Mouse (Mus musculus) fat pad, adult 2 months (tissue): ENCODE measurements around the gene Cypt15.
"Not testable (repeated sequence)": the region's sequence is repeated elsewhere in the genome, so short reads cannot be mapped to it uniquely, and the experiment has no call there.

Source experiments
- DNase-seq: peaks from one replicate; pipeline ENCODE4 v3.0.0-alpha.2; 2011; ENCODE audit warnings: low read depth, low spot score; ENCODE audit errors: extremely low read depth

Cypt15 gene

DNA sequence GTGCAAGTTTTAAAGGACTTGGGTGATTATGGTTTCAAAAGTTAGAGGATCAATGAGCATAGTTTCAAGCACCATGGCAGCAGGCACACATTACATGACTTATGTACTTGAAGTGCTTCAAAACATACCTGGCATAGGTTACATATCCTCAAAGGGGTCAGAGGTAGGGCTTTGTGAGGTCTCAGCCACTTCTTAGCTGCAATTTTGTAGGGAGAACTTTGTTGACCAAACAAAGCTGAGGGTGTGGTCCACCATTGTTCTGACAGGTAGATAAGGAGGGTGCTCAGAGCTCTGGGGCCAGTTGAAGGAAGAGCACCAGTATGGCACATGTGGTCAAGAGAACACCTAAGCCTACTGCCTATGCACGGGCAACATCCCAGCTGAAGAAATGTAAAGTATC, at the start of gene Cypt15:
Cypt15 (plus strand) TSS at position 301 of the 400 bp plus-strand sequence.
- not testable (repeated sequence) for DNase-seq

DNA sequence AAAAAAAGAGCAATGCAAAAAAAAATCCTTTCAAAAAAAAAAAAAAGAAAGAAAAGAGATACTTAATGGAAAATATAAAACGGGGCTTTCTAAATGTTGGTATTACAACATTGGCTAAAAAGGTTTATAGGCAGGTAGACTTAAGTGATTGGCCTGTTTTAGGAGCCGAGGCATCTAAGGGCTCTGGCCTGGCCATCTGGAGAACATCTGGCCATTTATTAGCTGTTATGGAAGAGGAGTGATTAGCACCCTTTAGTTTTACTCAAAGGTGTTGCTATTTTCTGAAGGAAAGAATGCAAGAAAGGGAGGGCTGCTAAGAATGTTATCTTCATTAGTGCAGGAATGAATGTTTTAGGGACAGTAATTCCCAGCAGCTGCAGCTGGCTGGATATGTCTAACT, 24.9 kb downstream of the Cypt15 start:
- no peak for DNase-seq

DNA sequence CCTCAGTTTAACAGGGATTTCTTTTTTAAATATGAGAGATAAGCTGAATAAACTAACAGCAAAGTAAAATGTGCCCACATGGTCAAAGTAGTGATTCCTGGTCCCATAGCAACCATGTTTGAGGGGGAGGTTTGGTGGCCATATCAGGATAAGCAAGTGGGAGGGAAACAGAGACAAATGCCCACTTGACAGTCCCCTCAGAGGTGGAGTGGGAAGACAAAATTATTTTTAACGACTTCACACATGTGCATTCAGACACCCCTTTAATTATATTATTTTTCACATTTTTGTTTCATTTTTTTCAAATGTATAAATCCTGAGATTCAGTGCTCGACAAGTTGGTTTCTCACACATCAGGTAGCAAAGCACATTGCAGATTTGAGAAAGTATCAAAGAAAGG, 32.8 kb downstream of the Cypt15 start:
- DNase-seq: no peak

DNA sequence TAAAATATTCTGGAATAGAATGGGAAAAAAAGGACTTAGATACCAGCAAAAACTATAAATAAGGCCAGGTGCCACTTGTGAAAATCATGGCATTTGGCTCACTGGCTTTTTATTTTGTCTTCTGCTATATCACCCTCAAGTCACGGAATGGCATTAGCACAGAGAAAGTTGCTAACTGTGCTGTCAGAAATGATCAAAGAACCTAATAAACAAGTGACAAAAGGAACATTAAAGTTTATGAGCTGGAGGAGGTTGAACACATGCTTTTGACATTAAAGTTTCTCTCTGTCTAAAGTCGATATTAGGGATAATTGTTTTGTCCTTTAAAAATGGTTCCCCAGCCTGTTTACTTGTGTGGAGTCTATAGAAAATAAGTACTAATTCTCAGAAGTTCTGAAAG, 37.7 kb downstream of the Cypt15 start:
- no peak for DNase-seq
